Mouse (Mus musculus): ENCODE measurements around the gene Megf11.
A peak's percentile ranks its signal among the peaks of the same experiment; 100 is the strongest.
"Not testable (repeated sequence)": the region's sequence is repeated elsewhere in the genome, so short reads cannot be mapped to it uniquely, and the experiment has no call there.

Megf11 gene

GRCm38 (mm10) chr9:64697006-64697405, 311.6 kb downstream of the Megf11 start:
- DNase-seq (ENCODE audit: low read depth, low spot score): no peak

- no peak for DNase-seq (ENCODE audit: low read depth, low spot score)
Observed at GRCm38 (mm10) chr9:64697677-64698076, 312.3 kb downstream of the Megf11 start.

- no peak for DNase-seq (ENCODE audit: low read depth, low spot score)
Observed at GRCm38 (mm10) chr9:64698586-64698985, 313.2 kb downstream of the Megf11 start.

- no peak for DNase-seq (ENCODE audit: low read depth, low spot score)
Observed at GRCm38 (mm10) chr9:64700451-64701311, 315.3 kb downstream of the Megf11 start.

GRCm38 (mm10) chr9:64701651-64702050, 316.2 kb downstream of the Megf11 start:
- DNase-seq (ENCODE audit: low read depth, low spot score): no peak

- DNase-seq (ENCODE audit: low read depth, low spot score): no peak
Observed at GRCm38 (mm10) chr9:64702391-64702790, 317.0 kb downstream of the Megf11 start.

- DNase-seq (ENCODE audit: low read depth, low spot score): peak; percentile 13
Observed at GRCm38 (mm10) chr9:64702937-64703336, 317.5 kb downstream of the Megf11 start.

- DNase-seq (ENCODE audit: low read depth, low spot score): no peak
Observed at GRCm38 (mm10) chr9:64703420-64703965, 318.1 kb downstream of the Megf11 start.

GRCm38 (mm10) chr9:64704073-64704840, 318.8 kb downstream of the Megf11 start:
- DNase-seq (ENCODE audit: low read depth, low spot score): no peak

GRCm38 (mm10) chr9:64710291-64710690, 324.9 kb downstream of the Megf11 start:
- not testable (repeated sequence) for DNase-seq (ENCODE audit: low read depth, low spot score)

GRCm38 (mm10) chr9:64719526-64720163, 334.2 kb downstream of the Megf11 start:
- no peak for DNase-seq (ENCODE audit: low read depth, low spot score)

- DNase-seq (ENCODE audit: low read depth, low spot score): no peak
Observed at GRCm38 (mm10) chr9:64726454-64726853, 341.0 kb downstream of the Megf11 start.

- no peak for DNase-seq (ENCODE audit: low read depth, low spot score)
Observed at GRCm38 (mm10) chr9:64731029-64731560, 345.7 kb downstream of the Megf11 start.

- no peak for DNase-seq (ENCODE audit: low read depth, low spot score)
Observed at GRCm38 (mm10) chr9:64734166-64734565, 348.7 kb downstream of the Megf11 start.

- not testable (repeated sequence) for DNase-seq (ENCODE audit: low read depth, low spot score)
Observed at GRCm38 (mm10) chr9:64734992-64735391, 349.6 kb downstream of the Megf11 start.

GRCm38 (mm10) chr9:64736076-64736638, 350.7 kb downstream of the Megf11 start:
- no peak for DNase-seq (ENCODE audit: low read depth, low spot score)

GRCm38 (mm10) chr9:64736639-64737405, 351.4 kb downstream of the Megf11 start:
- DNase-seq (ENCODE audit: low read depth, low spot score): peak; percentile 91

- peak; percentile 94 for DNase-seq (ENCODE audit: low read depth, low spot score)
Observed at GRCm38 (mm10) chr9:64737406-64738201, 352.2 kb downstream of the Megf11 start, which contains the start of gene Rab11a. Gene Rab11a (minus strand): TSS chr9:64737758.

GRCm38 (mm10) chr9:64739001-64739400, 353.6 kb downstream of the Megf11 start:
- no peak for DNase-seq (ENCODE audit: low read depth, low spot score)

GRCm38 (mm10) chr9:64742453-64742852, 357.0 kb downstream of the Megf11 start:
- DNase-seq (ENCODE audit: low read depth, low spot score): no peak

All from R1 (cell line).